Mouse (Mus musculus) adrenal gland, postnatal 4 days (tissue): ENCODE measurements around the gene Slc2a8. TPM values are rescaled to one million over a fixed set of nuclear protein-coding genes. Genes with fewer than 3 reads are reported as not detected.
"Not testable (repeated sequence)": the region's sequence is repeated elsewhere in the genome, so short reads cannot be mapped to it uniquely, and the experiment has no call there.

ENCODE experiments used
- DNase-seq, 2 experiments: peaks; one replicate each; pipeline ENCODE4 v3.0.0; 2021 to 2022; ENCODE audit warnings: low spot score in 2 of 2, mixed read lengths in 2 of 2
- long read RNA-seq, 2 experiments: library from polyadenylated mRNA; stranded (forward); transcript quantifications; one replicate each; pipeline ENCODE4 v2.0.0; 2021
- total RNA-seq, 2 experiments: library from RNA; stranded (reverse); gene quantifications; 2 replicates each; pipeline ENCODE4 v1.2.3; 2021

Slc2a8 gene
- 10 to 100 TPM; 19.7 to 20.4 TPM for total RNA-seq
- long read RNA-seq, experiment 1, transcript Slc2a8-201 (10 exons, 2,108 nt) = major isoform, 30 of 50 reads
- long read RNA-seq, experiment 1, partial matches to known transcripts = 4 of 50 reads
- long read RNA-seq, experiment 1, other reads (novel, unspliced or antisense) = 15 of 50 reads
- long read RNA-seq, experiment 2, transcript Slc2a8-201 (10 exons, 2,108 nt) = major isoform, 33 of 55 reads
- long read RNA-seq, experiment 2, partial matches to known transcripts = 7 of 55 reads
- long read RNA-seq, experiment 2, other reads (novel, unspliced or antisense) = 15 of 55 reads

GRCm38 (mm10) chr2:32981725-32982271, at the start of gene Slc2a8:
TSS of gene Slc2a8 (minus strand) at chr2:32982083.
- peak; percentile 79 to 80 for DNase-seq

- no peak for DNase-seq
Observed at GRCm38 (mm10) chr2:33025040-33025439, 43.2 kb upstream of the Slc2a8 start.

- no peak for DNase-seq
Observed at GRCm38 (mm10) chr2:33024564-33024963, 42.7 kb upstream of the Slc2a8 start.

- DNase-seq = no peak
Observed at GRCm38 (mm10) chr2:33022846-33023245, 41.0 kb upstream of the Slc2a8 start.

- peak; percentile 28 to 33 for DNase-seq
Observed at GRCm38 (mm10) chr2:33018026-33018425, 36.1 kb upstream of the Slc2a8 start.

- DNase-seq = no peak
Observed at GRCm38 (mm10) chr2:33017191-33017590, 35.3 kb upstream of the Slc2a8 start.

- DNase-seq = no peak
Observed at GRCm38 (mm10) chr2:33014877-33015276, 33.0 kb upstream of the Slc2a8 start.

GRCm38 (mm10) chr2:33009055-33009454, 27.2 kb upstream of the Slc2a8 start:
- DNase-seq = not testable (repeated sequence)

GRCm38 (mm10) chr2:33005041-33005440, 23.2 kb upstream of the Slc2a8 start:
- no peak for DNase-seq

- DNase-seq = no peak
Observed at GRCm38 (mm10) chr2:33002144-33002543, 20.3 kb upstream of the Slc2a8 start.

- no peak for DNase-seq
Observed at GRCm38 (mm10) chr2:32999752-33000151, 17.9 kb upstream of the Slc2a8 start.

- no peak for DNase-seq
Observed at GRCm38 (mm10) chr2:32997792-32998191, 15.9 kb upstream of the Slc2a8 start.

- DNase-seq = no peak
Observed at GRCm38 (mm10) chr2:32997081-32997480, 15.2 kb upstream of the Slc2a8 start.

- DNase-seq = no peak
Observed at GRCm38 (mm10) chr2:32992130-32992529, 10.2 kb upstream of the Slc2a8 start.

GRCm38 (mm10) chr2:32990167-32990832, 8.4 kb upstream of the Slc2a8 start:
- DNase-seq = no peak

GRCm38 (mm10) chr2:32989376-32989775, 7.5 kb upstream of the Slc2a8 start:
- DNase-seq = no peak

- DNase-seq = no peak
Observed at GRCm38 (mm10) chr2:32985844-32986243, 4.0 kb upstream of the Slc2a8 start.

GRCm38 (mm10) chr2:32983617-32984016, 1.7 kb upstream of the Slc2a8 start:
- no peak for DNase-seq

- no peak for DNase-seq
Observed at GRCm38 (mm10) chr2:32982700-32983099, 817 bp upstream of the Slc2a8 start.

- DNase-seq = peak in 1 of 2 experiments; percentile 25
Observed at GRCm38 (mm10) chr2:32981281-32981680, 602 bp downstream of the Slc2a8 start.

GRCm38 (mm10) chr2:32979675-32980074, 2.2 kb downstream of the Slc2a8 start:
- DNase-seq = no peak

GRCm38 (mm10) chr2:32978675-32979074, 3.2 kb downstream of the Slc2a8 start:
- no peak for DNase-seq
